Mouse (Mus musculus) ZHBTc4 (cell line): ENCODE data around the gene Exoc4.

Source experiments
- DNase-seq: peaks from one replicate; pipeline ENCODE4 v3.0.0-alpha.2; 2011; ENCODE audit warnings: low read depth, low spot score

The Exoc4 gene

GRCm38 (mm10) chr6:33308646-33309045, 59.8 kb downstream of the Exoc4 start:
- DNase-seq: no peak

DNA sequence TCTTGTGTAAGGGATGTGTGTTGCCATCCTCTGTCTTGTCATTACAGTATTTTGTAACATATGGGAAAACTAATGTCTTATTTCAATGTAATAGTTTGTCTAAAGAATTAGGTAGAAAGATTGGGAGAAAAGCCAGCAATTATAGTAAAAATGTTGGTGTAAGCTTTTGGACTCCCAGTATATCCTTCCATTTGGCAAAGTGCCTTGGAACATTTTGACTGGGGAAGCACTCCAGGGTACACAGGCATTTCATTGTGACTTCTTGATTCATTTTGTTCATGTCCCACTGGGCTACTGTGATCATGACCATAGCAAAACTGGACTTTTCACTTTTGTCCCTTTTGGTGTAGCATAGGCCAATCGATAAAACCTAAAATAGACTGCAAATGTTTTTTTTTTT, 61.6 kb downstream of the Exoc4 start:
- no peak for DNase-seq

DNA sequence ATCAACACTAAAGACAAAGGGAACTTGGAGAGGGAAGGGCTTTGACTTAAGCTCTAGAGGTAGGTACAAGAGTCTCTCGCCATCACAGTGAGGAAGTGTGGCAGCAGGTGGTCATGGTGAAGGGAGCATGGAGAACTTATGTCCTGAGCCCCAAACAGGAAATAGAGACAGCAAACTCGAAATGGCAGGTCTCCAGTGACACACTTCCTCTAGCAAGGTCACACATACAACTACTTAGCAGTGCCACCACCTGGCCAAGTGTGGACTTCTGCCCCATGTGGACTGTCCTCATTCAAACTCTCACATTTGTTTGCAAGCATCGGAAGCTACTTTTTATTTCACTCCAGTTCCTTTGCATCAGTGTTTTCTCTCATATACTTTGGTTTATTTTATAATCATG, 74.0 kb downstream of the Exoc4 start:
- DNase-seq: no peak

DNA sequence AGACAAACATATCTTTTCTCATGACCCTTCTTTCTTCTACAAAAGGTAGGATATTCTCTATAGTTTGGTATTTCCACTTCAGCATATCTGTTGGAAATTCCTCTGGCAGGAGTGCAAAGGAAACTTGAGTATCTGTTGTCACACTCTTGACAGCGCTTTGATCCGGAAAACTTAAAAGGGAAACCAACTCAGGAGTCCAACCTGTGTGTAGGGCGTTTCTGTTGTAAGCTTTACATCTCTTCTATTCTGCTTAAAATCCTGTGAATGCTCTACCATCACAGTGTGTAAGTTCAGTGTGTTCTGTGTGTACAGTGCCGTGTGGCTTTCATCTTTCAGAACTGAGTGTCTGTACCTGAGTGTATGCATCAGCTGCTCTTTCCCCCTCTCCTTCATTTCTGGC, 74.5 kb downstream of the Exoc4 start:
- no peak for DNase-seq

GRCm38 (mm10) chr6:33328326-33328725, 79.4 kb downstream of the Exoc4 start:
- no peak for DNase-seq

GRCm38 (mm10) chr6:33347088-33347775, 98.3 kb downstream of the Exoc4 start:
- no peak for DNase-seq

DNA sequence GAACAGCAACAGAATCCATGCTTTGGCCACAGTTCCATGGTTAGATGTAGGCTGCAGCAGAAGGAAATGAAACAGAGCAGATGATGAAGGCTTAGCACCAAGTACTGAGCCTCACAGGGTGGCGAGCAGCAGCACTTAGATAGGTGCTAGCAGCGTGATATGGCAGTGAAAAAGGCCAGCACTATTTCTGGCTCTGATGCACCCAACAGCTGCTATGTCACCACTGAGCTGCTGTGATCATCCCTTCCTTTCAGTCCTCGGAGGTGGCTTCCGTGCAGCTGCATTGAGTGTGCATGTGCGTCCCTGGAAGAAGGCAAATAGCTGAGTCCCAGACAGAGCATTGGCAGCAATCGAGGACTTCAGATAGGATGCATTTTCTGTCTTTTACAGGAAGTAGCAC, 112.7 kb downstream of the Exoc4 start:
- DNase-seq: no peak

GRCm38 (mm10) chr6:33380517-33380916, 131.6 kb downstream of the Exoc4 start:
- peak; percentile 19 for DNase-seq

- DNase-seq: no peak
These were observed 133.3 kb downstream of the Exoc4 start for GRCm38 (mm10) chr6:33382176-33382575.

- peak; percentile 39 for DNase-seq
These were observed 143.1 kb downstream of the Exoc4 start for GRCm38 (mm10) chr6:33392020-33392419.

DNA sequence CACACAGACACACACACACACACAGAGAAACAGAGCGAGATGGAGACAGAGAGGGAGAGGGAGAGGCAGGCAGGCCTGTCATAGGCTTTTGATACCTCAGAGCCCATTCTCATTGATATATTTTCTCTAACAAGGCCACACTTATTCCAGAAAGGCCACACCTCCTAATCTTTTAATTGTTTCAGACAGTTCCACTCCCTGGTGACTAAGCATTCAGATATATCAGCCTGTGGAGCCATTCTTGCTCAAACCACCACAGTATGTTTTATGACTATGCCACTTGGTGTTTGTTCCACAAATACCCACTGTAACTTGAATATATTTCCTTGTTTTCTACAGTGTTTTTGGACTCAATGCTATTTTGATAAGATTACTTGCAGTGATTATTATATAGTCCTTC, 150.6 kb downstream of the Exoc4 start:
- DNase-seq: no peak

DNA sequence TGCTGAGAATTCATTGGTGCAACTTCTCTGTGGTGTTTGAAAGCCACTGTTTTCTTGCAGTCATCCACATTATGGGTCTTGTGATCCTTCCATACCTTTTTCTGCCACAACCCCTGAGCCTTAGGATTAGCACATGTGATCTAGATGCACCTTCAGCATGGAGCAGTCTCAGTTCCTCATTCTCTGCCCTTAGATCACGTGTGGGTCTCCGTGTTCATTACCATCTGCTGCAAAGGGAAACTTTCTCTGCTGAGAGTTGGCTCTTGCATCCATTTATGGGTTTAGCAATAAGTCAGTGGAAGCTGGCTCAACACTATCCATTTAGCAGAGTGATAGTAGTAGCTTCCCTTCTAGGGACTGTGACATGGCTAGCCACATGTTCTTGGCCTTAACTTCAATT, 152.3 kb downstream of the Exoc4 start:
- no peak for DNase-seq

- DNase-seq: no peak
These were observed 156.8 kb downstream of the Exoc4 start for GRCm38 (mm10) chr6:33405562-33406275.

DNA sequence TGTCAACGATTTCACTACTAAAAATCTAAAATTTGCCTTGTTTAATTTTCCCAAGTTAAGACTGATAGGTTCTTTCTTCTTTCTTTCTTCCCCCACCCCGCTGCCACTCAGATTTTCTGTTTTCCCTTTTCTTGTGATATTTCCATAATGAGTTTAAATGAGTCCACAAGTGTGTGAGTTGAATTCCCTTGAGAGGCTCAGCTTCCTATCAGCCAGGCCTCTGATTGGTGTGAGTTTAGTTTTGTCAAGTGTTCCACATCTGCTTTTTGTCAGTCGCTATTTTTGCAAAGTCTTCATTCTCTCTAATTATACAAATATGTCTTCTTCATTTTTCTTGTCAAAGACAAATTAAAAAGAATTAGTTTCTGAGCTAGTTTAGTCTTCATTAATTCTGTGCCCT, 160.7 kb downstream of the Exoc4 start:
- no peak for DNase-seq

DNA sequence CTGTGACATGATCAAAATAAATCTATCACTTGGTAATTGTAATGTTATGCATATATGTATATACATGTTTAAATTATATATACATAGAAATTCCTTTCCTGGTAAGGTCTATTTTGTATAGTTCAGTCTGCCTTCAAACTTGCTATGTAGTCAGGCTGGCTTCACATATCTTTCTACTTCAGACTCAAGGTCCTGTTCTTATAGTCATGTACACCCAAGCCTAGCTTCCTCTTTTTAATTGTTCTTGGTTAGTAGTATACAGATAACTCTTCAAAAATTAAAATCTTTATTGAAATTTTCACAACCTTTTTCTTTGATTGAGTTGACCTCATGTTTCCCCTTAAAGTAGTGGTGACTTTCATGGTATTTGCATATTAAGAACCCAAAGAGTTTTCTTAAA, 176.1 kb downstream of the Exoc4 start:
- no peak for DNase-seq

DNA sequence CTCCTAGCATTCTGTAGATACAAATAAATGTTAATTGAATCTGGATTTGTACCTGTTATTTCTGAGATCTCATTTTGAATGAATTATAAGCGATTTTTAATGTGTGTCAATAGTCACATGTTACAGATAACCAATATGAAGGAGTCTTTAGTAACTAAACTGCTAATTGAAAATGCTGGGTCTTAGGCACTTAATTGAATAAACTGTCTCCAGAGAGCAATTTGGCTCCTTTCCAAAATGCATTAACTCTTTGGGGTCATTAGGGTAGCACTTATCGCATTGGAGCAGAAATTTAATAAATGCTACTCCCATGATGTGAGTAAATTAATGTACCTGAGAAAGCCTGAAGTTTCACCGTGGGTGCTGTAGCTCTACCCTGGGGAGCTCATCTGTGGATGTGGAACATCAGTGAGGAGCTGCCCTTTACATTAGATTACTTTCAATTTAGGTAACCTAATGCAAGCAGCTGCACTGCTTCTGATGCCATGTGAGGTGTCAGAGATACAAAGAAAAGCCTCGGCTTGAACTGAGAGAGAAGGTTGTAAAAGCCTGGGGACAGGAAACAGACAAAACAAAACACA, 182.4 kb downstream of the Exoc4 start:
- DNase-seq: no peak

GRCm38 (mm10) chr6:33440508-33440907, 191.6 kb downstream of the Exoc4 start:
- DNase-seq: no peak

DNA sequence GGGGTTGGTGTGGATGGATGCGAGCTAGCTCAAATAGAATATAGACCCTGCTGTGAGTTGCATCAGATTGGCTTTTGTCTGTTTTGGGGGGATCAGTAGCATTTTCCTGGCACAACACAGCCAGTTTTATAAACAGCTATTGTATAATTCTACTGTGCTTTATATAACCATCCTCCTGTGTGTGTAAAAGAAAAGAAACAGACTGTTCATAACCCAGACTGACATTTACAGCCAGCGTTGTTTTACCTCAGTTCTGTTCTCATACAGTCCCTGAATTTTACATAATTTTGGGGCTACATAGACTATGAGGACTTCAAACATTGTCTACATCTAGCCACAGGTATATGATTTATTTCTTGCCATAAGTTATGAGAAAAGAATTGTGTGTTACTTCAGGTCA, 204.9 kb downstream of the Exoc4 start:
- DNase-seq: no peak

- DNase-seq: peak; percentile 11
These were observed 205.5 kb downstream of the Exoc4 start for GRCm38 (mm10) chr6:33454354-33454753.

DNA sequence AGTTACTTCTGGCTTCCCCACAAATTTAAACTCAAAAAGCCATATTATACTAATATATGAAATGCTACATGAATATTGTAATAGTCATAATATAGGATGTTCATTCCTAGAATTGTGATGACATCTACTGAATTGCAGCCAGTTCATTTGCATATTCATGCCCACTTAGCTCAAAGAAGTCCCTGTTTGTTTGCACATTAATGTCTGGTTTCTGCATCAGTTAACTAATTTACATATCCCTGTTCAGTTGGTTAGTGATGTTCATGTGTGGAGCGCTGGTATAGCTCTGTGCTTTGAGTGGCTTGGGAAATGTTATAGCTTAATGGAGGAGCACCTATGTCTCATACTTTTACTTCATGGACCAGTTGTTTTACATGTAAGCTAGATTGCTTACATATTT, 206.4 kb downstream of the Exoc4 start:
- DNase-seq: no peak

DNA sequence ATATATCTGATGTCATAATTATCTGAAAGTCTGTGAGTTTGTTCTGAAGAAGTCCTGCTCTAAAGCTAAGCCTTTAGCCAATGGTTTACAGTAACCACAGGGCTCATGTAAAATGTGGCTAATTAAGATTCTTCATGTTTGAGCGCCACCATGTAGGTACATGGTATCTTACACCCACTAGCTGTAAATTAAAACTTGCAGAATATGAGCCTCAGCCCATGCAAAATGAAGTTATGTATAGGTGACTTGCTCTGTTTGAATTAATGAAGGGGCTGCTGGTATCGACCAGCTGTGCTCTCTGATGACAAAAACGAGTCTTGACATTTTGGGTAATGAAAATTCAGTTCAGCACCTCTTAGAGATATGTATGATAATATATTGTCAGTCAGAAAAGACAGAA, 216.0 kb downstream of the Exoc4 start:
- DNase-seq: no peak

GRCm38 (mm10) chr6:33465392-33465791, 216.5 kb downstream of the Exoc4 start:
- DNase-seq: no peak
